Mouse (Mus musculus): Measurements from ENCODE around the gene Gm10803. TPM values are rescaled to one million over a fixed set of nuclear protein-coding genes. Genes with fewer than 3 reads are reported as not detected.

Gm10803 gene
- polyA plus RNA-seq, 1 experiment from 2014 or later, result not detected

DNA sequence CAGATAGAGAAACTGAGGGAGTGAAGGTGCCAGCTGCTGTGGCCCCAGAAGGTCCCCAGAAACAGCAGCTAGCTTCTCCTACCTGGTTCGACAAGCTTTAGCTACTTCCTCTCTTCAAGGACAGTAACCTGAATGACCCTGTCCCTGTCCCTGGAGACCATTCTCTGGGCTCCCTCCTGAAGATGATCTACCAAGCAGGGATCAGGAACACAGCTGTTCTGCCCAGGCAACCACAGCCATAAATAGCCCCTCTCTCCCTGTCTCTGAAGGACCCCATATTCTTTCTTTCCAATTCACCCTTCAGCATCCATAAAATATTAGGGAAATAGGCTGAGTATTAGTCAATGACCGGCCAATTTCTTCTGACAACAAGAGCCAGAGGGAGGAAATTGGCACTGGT lies 18.6 kb upstream of the Gm10803 start:
- Histone ChIP-seq H3K9ac (no peak overlapping the region), H3K36me3 (replicated peaks) (no peaks in the 10 kb centered on the region), H3K27ac (no peak overlapping the region), H3K4me2 (no peak overlapping the region), H3K4me1 (peaks cover 17% of the 10 kb centered on the region; the same call in 1 of the 2 replicates), H3K9me3 (no peaks in the 10 kb centered on the region), H3K27me3 (no peaks in the 10 kb centered on the region; the same call in 1 of the 2 replicates), H3K4me3 (replicated peaks) (no peak overlapping the region)
- ATAC-seq (ENCODE audit: low FRiP score), result no peak
- WGBS, result 83% methylated on average over 2 of the region's 2 CpGs

DNA sequence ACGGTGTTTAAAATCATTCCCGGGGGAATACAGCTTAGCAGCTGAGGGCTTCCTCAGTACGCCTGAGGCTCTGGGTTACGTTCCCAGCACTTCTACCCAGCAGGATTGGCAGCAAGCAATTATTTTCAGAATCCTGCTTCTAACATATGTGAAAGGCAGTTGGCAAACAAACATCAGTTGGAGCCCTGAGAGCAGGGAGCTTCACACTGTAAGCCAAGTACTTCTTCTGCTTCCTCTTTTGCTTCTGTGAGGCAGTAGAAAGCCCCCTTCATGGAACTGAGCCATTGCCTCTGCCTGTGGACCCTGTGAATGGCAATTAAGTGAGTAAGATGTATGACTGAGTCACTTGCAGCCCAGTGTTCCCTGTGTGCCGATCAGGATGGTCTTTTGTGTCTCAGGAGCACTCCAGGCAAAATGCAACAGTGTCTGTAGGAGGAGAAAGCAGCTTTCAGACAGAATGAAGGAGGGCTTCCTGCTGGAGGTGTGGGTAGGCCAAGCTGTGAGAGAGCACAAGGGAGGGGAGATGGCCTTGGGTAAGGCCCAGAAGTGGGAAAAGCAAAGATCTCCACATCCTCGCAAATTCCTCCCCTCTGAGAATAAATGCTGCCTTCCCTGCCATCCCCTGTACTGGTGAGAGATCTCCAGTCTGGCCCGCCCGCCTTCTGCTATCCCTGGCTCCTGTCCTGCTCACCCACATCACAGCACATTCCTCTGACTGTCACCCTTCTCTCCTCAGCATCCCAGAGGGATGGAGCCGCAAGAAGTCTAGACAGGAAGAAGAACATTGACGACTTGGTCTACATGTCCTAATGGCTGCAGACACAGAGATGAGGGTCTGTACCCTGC lies 7.5 kb upstream of the Gm10803 start:
- no peaks in the 10 kb centered on the region for H3K9me3 ChIP-seq
- H3K4me1 ChIP-seq, result peaks cover 10% of the 10 kb centered on the region; the same call in 1 of the 2 replicates
- H3K9ac ChIP-seq, result no peak overlapping the region
- H3K27ac ChIP-seq, result no peak overlapping the region
- H3K27me3 ChIP-seq, result no peaks in the 10 kb centered on the region
- no peaks in the 10 kb centered on the region for H3K36me3 ChIP-seq (replicated peaks)
- 62% methylated on average over 10 of the region's 10 CpGs for WGBS
- ATAC-seq (ENCODE audit: low FRiP score), result no peak
- H3K4me3 ChIP-seq (replicated peaks), result no peak overlapping the region
- no peak overlapping the region for H3K4me2 ChIP-seq

DNA sequence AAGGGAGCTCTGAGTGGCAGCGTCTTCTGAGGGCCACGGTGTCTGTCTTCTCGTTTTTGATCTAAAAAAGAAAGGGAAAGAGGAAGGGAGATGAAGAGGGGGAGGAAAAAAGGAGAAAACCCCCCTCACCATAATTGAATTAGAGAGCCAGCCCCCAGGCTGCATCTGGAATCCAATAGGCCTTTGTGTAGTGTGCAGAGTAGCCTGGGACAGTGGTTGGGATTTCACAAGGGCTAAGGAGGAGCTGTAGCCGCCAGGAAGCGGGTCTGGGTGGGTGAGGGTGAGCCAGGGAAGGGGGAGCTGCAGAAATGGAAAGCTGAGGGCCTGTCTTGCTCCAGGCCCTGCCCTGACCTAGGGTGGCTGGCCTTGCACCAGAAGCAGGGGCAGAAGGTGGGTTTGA lies 6.5 kb upstream of the Gm10803 start:
- Histone ChIP-seq H3K9ac (no peak overlapping the region), H3K4me1 (peaks cover 10% of the 10 kb centered on the region; the same call in 1 of the 2 replicates), H3K27ac (0 out of 2 replicates have a peak overlapping the region, but pooled peaks have one; percentile 0), H3K36me3 (replicated peaks) (no peaks in the 10 kb centered on the region), H3K4me2 (no peak overlapping the region), H3K4me3 (replicated peaks) (no peak overlapping the region), H3K9me3 (no peaks in the 10 kb centered on the region), H3K27me3 (no peaks in the 10 kb centered on the region)
- WGBS, result 40% methylated on average over 5 of the region's 5 CpGs
- no peak for ATAC-seq (ENCODE audit: low FRiP score)

DNA sequence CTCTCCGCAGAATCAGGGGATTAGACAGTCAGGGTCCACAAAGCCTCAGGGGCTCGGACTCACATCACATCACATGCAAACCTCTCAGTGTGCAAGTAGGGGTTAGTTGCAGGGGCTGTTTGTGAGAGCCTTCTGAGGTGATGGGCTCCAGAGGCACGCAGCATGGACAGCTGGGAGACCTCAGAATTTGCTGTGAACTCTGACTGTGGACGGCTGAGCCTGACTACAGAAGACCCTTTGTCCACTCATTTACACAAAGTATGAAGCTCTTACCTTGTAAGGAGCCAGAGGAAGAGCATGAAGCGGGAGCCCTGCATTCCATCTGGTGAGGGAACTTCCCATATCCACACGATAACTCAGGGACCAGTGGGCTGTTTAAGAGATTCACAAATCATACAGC lies 5.3 kb downstream of the Gm10803 start:
- WGBS, result 53% methylated on average over 6 of the region's 6 CpGs
- Histone ChIP-seq H3K27ac (0 out of 2 replicates have a peak overlapping the region, but pooled peaks have one; percentile 13), H3K4me3 (replicated peaks) (no peak overlapping the region), H3K9me3 (no peaks in the 10 kb centered on the region), H3K4me2 (no peak overlapping the region), H3K36me3 (replicated peaks) (no peaks in the 10 kb centered on the region), H3K4me1 (peaks cover 10% of the 10 kb centered on the region), H3K9ac (no peak overlapping the region), H3K27me3 (no peaks in the 10 kb centered on the region)
- ATAC-seq (ENCODE audit: low FRiP score), result no peak

DNA sequence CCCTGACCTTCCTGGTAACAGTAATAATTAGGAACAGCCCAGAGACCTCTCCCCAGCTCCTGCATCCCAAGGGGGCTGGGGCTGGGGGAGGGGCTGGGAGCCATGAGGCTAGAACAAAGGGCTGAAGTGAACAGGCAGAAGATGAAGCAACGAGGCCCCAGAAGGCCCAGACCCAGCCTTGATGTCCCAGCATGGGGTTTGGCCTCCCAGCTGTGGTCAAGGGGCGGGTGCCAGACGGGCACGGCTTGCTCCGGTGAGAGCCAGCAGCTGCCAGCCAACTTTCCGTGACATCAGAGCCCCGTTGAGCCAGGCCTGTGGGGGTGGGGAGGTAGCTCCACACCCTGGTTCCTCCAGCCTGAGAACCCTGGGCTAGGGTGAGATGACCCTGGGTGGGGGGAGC lies 7.3 kb downstream of the Gm10803 start:
- H3K4me3 ChIP-seq (replicated peaks), result no peak overlapping the region
- no peaks in the 10 kb centered on the region for H3K27me3 ChIP-seq
- no peaks in the 10 kb centered on the region for H3K9me3 ChIP-seq
- H3K4me2 ChIP-seq, result no peak overlapping the region
- H3K27ac ChIP-seq, result no peak overlapping the region
- no peaks in the 10 kb centered on the region for H3K36me3 ChIP-seq (replicated peaks)
- H3K9ac ChIP-seq, result no peak overlapping the region
- ATAC-seq (ENCODE audit: low FRiP score), result no peak
- H3K4me1 ChIP-seq, result peaks cover 10% of the 10 kb centered on the region
- WGBS, result 48% methylated on average over 7 of the region's 7 CpGs

DNA sequence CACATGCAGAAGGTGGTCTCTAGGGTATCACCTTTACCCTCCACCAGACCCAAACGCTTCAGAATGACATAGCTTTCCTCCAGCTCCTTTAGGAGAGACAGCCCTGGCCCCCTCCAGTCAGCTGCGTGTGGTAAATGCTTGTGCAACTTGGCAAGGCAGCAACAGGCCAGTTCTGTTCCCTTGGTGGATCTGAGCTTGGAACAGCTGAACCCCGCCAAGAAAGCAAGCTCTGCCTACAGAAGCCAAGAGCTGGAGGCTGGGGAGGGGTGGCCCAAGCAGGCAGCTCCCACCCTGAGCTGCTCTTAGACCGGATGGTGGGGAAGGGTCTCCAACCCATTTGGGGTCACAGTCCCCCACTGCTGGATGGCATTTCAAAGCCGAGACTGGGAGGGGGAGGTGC lies 12.2 kb downstream of the Gm10803 start:
- 78% methylated on average over 5 of the region's 5 CpGs for WGBS
- Histone ChIP-seq H3K4me2 (no peak overlapping the region), H3K36me3 (replicated peaks) (no peaks in the 10 kb centered on the region), H3K27me3 (no peaks in the 10 kb centered on the region), H3K4me1 (peaks cover 3% of the 10 kb centered on the region), H3K27ac (no peak overlapping the region), H3K9ac (no peak overlapping the region), H3K4me3 (replicated peaks) (no peak overlapping the region), H3K9me3 (no peaks in the 10 kb centered on the region)
- ATAC-seq (ENCODE audit: low FRiP score), result no peak

DNA sequence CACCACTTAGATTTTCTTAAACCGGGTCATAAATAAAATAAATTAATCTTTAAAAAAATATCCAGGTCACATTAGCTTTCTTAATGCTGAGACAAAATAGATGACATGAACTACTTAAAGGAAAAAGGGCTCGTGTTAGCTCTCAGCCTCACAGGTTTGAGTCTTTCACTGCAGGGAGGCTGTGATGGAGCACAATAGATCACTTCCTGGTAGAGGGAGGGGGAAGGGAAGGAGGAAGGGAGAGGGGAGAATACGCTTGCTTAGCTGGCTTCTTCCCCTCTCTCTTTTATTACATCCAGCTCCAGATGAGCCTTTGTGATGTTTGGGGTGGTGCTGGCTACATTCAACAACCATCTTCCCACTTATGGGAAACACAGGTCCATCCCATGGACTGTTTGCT lies 20.9 kb downstream of the Gm10803 start:
- no peak for ATAC-seq (ENCODE audit: low FRiP score)
- Histone ChIP-seq H3K4me2 (no peak overlapping the region), H3K27me3 (0 out of 2 replicates have a peak, but pooled peaks cover 5% of the 10 kb centered on the region), H3K4me3 (replicated peaks) (no peak overlapping the region), H3K27ac (no peak overlapping the region), H3K4me1 (no peaks in the 10 kb centered on the region; the same call in 1 of the 2 replicates), H3K36me3 (replicated peaks) (no peaks in the 10 kb centered on the region), H3K9me3 (no peaks in the 10 kb centered on the region), H3K9ac (no peak overlapping the region)
- WGBS, result 31% methylated on average over 3 of the region's 3 CpGs

DNA sequence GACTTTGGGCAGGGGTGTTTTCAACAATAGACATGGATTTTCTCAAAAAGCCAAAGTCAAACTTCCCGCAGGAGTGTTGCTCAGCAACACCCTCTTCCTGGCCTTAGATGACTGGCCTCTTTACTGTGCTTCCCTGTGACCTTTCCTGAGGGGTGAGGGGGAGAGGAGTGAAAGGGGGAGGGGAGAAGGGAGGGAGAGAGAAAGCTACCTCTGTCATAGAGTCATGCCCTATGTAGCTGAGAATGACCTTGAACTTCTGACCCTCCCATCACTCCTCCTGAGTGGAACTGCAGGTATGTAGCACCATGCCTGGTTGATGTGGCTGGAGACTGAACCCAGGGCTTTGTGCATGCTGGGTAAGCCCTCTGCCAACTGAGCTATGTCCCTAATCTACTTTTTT lies 25.5 kb downstream of the Gm10803 start:
- Histone ChIP-seq H3K36me3 (replicated peaks) (no peaks in the 10 kb centered on the region), H3K4me3 (replicated peaks) (no peak overlapping the region), H3K9me3 (no peaks in the 10 kb centered on the region), H3K27me3 (0 out of 2 replicates have a peak, but pooled peaks cover 8% of the 10 kb centered on the region), H3K27ac (no peak overlapping the region), H3K4me2 (no peak overlapping the region), H3K4me1 (peaks cover 9% of the 10 kb centered on the region), H3K9ac (no peak overlapping the region)
- ATAC-seq (ENCODE audit: low FRiP score), result no peak
- 74% methylated on average over 1 of the region's 1 CpGs for WGBS

DNA sequence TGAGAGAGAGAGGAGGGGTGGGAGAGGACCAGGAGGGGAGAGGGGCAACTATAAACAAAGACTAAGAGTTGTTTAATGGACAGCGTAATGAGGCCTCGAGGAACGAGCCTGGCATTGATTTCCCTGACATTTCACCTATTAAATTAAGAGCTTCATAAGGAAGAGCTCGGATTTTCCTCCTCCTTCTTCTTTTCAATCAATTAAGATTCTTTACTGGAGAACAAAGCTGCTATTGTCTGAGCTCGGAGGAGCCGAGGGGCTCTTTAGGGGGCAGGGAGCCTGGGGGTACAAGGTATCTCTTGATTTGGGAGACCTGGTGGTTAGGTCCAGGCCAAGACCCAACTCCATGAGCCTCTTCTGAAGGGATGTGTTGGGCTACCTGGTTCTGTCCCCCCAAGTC lies 27.1 kb downstream of the Gm10803 start:
- no peak overlapping the region for H3K4me3 ChIP-seq (replicated peaks)
- WGBS, result 11% methylated on average over 6 of the region's 6 CpGs
- peaks cover 14% of the 10 kb centered on the region for H3K4me1 ChIP-seq
- no peaks in the 10 kb centered on the region for H3K36me3 ChIP-seq (replicated peaks)
- H3K4me2 ChIP-seq, result no peak overlapping the region
- H3K9ac ChIP-seq, result no peak overlapping the region
- no peaks in the 10 kb centered on the region for H3K9me3 ChIP-seq
- H3K27ac ChIP-seq, result no peak overlapping the region
- H3K27me3 ChIP-seq, result 0 out of 2 replicates have a peak, but pooled peaks cover 8% of the 10 kb centered on the region
- no peak for ATAC-seq (ENCODE audit: low FRiP score)

DNA sequence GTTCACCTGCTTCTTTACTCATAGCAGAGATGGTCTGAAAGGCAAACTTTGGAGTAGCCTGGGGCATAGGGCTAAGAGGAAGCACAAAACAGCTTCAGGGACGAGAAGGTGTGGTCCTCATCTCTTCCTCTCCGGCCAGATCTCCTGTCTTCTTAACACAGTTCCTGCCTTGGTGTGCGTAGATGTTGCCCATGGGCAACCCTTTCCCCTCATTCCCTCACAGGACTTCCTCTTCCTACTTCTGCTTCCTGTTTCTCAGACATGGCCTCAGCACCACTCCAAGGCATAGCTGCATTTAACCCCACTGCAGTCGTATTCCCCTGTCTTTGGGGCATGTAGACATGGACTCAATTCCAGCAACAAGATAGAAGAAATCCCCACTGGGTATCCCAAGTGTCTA lies 29.5 kb downstream of the Gm10803 start:
- H3K4me1 ChIP-seq, result peaks cover 16% of the 10 kb centered on the region
- no peaks in the 10 kb centered on the region for H3K36me3 ChIP-seq (replicated peaks)
- ATAC-seq (ENCODE audit: low FRiP score), result no peak
- no peak overlapping the region for H3K4me3 ChIP-seq (replicated peaks)
- no peaks in the 10 kb centered on the region for H3K9me3 ChIP-seq
- H3K27ac ChIP-seq, result no peak overlapping the region
- no peak overlapping the region for H3K9ac ChIP-seq
- H3K27me3 ChIP-seq, result 0 out of 2 replicates have a peak, but pooled peaks cover 8% of the 10 kb centered on the region
- 76% methylated on average over 4 of the region's 4 CpGs for WGBS
- no peak overlapping the region for H3K4me2 ChIP-seq

DNA sequence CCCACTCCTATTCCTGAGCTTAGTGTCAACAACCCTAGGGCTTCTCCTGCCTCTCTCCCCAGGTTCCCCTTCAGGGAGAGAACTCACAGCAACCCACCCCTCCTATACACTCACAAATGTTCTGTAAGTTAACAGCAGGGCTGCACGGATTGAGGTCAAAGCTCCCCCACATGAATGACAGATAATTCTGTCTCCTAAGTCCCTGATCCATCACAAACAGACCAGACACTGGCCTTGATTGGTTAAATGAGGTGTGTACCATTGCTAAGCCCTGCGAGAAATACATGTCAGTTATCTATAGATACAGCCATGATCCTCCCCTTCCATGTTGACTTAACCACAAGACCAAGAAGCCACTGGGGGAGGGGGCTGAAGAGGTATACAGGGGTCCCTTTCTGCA lies 31.3 kb downstream of the Gm10803 start:
- Histone ChIP-seq H3K36me3 (replicated peaks) (no peaks in the 10 kb centered on the region), H3K27me3 (0 out of 2 replicates have a peak, but pooled peaks cover 4% of the 10 kb centered on the region), H3K27ac (no peak overlapping the region), H3K4me2 (no peak overlapping the region), H3K4me3 (replicated peaks) (no peak overlapping the region), H3K9me3 (no peaks in the 10 kb centered on the region), H3K9ac (no peak overlapping the region), H3K4me1 (peaks cover 16% of the 10 kb centered on the region)
- ATAC-seq (ENCODE audit: low FRiP score), result no peak
- 34% methylated on average over 2 of the region's 2 CpGs for WGBS

DNA sequence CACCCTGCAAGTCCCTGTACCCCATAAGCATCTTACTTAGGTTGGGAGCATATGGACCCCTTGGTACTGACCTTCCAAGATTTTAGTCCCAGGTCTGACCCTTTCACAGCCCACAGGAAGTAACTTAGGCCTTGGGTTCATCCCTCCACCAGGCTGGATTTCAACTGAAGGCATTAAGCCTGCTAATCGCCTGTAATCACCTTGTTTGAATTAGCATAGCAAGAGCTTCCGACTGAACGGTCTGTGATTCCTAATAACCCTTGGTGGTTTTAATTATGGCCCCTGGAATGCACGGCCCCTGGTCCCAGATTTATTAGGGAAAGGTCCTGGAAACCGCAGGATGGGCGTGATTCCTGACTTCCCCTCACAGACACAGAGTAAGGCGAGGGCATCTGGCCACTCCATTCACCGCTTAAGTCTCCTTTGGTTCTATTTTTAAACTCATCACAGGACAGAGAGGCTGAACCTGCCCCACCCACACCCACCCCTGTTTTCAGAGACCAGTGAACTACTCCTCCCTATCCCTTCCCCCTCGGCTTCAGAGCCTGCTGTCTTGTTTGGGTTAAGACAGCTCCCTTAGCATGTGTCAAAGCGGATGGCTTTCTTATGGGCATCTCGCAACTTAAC lies 31.9 kb downstream of the Gm10803 start:
- Histone ChIP-seq H3K27ac (no peak overlapping the region), H3K9ac (no peak overlapping the region), H3K4me3 (replicated peaks) (no peak overlapping the region), H3K4me2 (no peak overlapping the region), H3K9me3 (no peaks in the 10 kb centered on the region), H3K27me3 (0 out of 2 replicates have a peak, but pooled peaks cover 3% of the 10 kb centered on the region), H3K36me3 (replicated peaks) (no peaks in the 10 kb centered on the region), H3K4me1 (peaks cover 11% of the 10 kb centered on the region)
- no peak for ATAC-seq (ENCODE audit: low FRiP score)
- 19% methylated on average over 11 of the region's 11 CpGs for WGBS
